Mouse (Mus musculus) urinary bladder, adult 18-20 months (tissue): ENCODE results near the gene Dusp5.
A peak's percentile ranks its signal among the peaks of the same experiment; 100 is the strongest.

ENCODE experiments used
- DNase-seq, 2 experiments: peaks; one replicate each; pipeline ENCODE4 v3.0.0; 2022; ENCODE audit warnings: low spot score in 2 of 2, mixed read lengths in 2 of 2

Gene Dusp5

DNA sequence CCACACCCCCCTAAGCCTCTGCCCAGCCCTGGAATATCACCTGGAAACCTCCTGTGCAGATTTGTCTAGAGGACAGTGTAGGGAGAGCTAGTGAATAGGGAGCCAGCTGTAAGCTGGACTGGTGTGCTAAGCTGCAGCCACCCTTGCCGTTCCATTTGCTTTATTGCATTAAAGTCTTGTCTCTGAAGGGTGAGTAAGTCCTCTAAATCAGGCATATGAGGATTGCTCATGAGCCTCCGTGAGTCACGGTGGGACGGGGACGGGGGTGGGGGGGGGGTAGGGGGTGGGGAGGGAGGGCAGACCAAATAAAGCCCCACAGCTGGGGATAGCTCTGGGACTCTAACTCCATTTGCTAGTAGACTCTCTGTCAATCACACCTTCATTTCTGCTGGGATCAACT lies 14.7 kb downstream of the Dusp5 start:
- DNase-seq, result no peak

- DNase-seq, result no peak
Observed at GRCm38 (mm10) chr19:53544923-53545561, 16.1 kb downstream of the Dusp5 start.

- no peak for DNase-seq
Observed at GRCm38 (mm10) chr19:53547597-53547996, 18.7 kb downstream of the Dusp5 start.

GRCm38 (mm10) chr19:53550972-53551371 lies 22.1 kb downstream of the Dusp5 start:
- no peak for DNase-seq

- DNase-seq, result no peak
Observed at GRCm38 (mm10) chr19:53552216-53552786, 23.4 kb downstream of the Dusp5 start.

GRCm38 (mm10) chr19:53552795-53553194 lies 23.9 kb downstream of the Dusp5 start:
- no peak for DNase-seq

DNA sequence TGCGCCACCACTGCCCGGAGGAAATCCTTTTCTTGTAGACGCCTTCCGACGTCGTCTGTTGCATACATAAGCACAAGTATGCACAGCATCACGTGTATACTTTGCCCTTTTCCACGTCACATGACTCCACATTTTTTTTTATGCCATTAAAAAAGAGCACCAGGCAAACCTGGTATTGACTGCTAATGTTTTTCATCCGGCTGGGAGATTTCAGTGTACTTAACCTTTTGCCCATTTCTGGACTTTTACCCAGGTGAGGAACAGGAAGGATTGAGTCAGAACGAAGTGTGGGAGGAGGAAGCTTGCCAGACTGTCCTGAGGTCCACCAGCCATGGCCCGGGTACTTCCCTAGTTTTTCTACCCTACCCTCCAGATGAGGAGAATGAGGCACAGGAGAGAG lies 25.5 kb downstream of the Dusp5 start:
- DNase-seq, result no peak

DNA sequence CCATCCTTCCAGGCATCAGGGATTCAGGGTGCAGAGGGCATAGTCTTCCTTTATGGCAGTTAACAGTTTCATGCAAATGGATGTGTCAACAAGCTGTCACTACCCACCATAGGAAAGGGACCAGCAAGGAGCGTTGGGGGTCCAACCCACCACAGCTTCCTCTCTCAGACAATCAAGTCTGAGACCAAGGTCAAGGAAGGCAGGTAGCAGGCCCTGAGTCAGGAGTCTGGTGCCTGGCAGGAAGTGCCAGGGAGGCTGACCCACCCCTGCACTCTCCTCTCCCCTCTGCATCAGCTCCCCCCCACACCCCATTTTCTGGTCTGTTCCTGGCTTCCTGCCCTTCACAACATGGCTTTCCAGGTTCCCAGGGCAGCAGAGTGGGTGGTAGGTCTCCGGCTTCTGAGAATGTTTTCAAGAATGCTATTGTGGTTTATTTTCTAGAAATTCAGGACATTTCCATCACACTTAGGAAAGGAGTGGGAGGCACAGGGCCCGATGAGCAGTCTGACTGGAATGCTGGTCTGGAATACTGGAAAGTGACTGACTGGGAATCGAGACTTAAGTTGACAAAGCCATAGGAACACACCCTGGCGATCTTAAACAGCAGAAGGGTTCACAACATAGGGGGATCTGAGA lies 26.2 kb downstream of the Dusp5 start:
- no peak for DNase-seq

DNA sequence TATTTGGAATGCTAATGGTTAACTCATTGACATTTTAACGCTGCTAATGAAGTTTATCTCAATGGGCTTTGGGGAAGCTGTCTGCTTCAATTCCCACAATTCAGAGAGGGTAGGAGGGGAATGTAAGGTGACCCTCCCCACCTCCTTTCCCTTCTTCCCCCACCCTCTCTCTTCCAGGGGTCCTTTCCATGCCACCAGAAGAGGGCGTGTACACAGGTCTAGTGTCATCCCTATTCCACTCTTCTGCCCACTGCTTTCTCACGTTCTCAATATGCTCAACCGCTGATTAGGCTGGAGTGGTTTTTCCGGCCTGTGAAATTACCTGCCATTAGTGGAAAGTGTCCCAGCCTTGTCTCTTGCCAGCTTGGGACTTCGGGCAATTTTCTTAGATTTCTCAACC lies 27.9 kb downstream of the Dusp5 start:
- DNase-seq, result no peak

- DNase-seq, result peak in 1 of 2 experiments; percentile 24
Observed at GRCm38 (mm10) chr19:53557267-53557936, 28.5 kb downstream of the Dusp5 start.

DNA sequence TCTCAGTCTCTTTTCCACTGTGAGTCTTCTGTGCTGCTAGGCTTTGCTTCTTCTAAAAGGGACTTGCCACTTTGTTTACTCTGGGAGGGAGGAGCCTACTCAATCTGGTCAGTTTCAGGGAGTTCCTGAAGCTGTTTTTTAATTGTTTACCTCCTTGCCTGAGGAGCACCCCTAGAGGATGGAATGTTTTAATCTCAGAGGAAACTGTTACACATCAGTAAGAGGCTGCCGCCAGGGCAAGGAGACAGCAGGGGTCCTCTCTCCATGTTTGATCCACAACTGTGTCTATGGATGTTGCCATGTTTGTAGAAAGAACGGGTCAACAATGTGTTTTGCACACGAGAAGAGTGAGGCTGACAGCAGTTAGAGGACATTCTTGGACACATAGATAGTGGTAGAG lies 31.5 kb downstream of the Dusp5 start:
- DNase-seq, result no peak

DNA sequence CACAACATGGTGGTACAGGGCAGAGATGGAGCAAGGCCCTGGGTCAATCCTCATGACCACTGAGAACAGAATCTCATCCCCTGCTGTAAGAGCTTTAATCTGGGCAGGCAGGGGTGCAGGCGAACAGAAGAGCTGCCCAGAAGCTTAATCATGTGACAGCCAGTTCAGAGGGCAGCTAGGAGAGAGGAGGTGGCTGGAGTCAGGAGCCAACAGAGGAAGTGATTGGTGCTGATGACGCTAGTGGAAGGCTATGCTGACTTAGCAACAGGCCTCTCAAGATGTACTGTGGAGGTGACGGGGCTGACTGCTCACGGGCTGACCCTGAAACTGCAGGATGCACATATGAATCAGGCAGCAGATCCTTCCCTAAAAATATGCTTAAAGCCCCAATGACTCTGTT lies 35.3 kb downstream of the Dusp5 start:
- DNase-seq, result no peak

DNA sequence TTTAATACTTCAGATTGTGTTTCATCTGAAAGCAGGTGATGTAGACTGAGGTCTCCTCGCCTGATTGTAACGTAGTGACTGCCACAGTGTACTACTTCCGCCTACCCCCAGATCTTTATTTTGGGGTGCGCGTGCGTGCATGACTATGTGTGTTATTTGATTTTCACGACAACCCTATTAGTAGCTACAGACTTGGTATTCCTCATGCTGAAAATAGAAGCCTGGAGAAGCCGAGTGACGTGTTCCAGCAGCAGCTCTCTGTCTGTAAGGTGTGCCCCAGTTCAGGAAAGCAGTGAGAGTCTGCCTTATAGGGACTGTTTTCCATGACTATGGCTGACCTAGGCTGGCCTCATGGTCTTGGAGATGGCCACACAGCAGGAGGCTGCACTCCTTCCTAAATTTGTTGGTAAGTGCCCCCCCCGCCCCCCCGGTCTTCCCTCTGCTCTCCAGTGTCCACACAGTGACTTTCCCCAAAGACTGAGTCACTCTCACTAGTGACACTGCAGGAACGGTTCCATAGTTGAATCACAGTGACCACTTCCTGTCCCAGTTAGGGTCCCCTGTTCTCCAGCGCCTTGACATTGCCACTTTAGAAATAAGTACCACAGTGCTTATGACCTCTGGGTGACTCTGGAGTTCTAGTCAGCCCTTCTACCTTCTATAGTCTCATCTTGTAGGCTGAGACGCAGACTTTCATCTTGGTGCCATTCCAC lies 36.8 kb downstream of the Dusp5 start:
- DNase-seq, result no peak

DNA sequence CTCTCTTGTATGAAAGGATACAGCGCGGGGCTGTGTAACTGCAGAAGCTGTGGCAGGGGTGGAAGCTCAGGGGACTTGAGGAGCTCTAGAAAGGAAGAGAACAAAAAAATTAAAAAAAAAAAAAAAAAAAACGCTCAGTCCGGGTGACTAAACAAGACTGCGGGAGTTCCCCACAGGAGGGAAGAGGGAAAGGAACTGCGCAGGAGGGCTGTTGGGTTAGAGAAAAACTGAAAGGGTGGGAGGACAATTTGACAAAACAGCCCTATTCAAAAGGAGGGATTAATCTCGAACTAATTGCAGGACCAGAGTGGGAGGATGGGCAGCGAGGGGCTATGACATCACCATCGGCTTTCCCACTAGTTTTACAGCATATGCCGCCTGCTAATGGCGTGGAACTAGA lies 39.0 kb downstream of the Dusp5 start:
- no peak for DNase-seq

DNA sequence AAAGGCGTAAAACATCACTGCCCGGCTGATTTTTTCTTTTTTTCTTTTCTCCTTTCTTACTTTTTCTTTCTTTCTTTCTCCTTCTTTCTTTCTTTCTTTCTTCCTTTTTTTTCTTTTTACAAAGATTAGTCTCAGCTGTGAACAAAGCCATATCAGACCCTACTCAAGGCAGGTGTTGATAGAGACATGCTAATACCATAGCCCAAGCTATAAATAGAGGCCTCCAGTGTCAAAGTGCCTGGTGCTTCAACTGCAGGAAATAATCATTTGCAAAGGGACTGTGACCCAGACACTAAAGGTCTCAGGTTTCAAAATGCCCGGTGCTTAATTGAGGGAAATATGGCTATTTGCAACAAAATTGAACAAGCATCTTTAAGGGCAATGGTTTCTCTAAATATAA lies 39.6 kb downstream of the Dusp5 start:
- DNase-seq, result no peak

GRCm38 (mm10) chr19:53571056-53571455 lies 42.1 kb downstream of the Dusp5 start:
- no peak for DNase-seq

- DNase-seq, result no peak
Observed at GRCm38 (mm10) chr19:53571501-53572428, 42.9 kb downstream of the Dusp5 start.

GRCm38 (mm10) chr19:53572607-53573006 lies 43.7 kb downstream of the Dusp5 start:
- DNase-seq, result no peak

DNA sequence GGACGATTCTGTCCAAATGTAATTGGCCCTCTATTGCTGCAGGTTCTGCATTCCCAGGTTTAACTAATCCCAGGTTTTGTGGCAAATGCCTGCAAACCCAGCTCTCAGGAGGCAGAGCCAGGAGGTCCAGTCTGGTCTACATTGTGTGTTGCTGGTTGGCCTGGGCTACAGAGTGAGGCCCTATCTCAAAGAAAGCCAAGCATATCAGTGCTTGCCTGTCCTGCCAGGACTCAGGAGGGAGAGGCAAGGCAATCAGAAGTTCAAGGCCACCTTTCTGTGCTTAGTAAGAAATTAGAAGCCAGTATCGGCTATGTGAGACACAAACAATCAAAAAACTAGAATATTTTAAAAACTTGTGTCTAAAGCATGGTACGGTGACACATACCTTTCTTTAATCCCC lies 44.2 kb downstream of the Dusp5 start:
- no peak for DNase-seq

DNA sequence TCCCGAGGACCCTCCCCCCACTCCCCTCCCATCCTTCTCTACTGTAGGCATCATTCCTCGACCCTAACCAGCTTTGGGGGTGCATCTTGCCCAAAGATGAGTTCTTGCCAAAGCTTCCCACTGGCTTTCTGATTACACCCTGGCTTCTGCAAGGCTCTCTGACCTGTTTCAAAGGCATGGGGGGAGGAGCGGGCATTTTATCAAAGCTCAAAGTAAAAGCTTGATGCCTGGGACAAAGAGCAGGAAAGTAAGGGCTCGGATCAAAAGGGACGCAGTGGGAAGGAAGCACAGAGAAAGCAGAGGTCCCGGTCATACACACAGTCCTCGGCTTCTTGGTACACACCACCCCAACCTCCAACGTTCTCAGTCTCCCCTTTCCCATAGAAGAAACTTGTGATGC lies 45.2 kb downstream of the Dusp5 start:
- DNase-seq, result no peak

GRCm38 (mm10) chr19:53574546-53574945 lies 45.6 kb downstream of the Dusp5 start:
- no peak for DNase-seq
